In the genomic region with DNA sequence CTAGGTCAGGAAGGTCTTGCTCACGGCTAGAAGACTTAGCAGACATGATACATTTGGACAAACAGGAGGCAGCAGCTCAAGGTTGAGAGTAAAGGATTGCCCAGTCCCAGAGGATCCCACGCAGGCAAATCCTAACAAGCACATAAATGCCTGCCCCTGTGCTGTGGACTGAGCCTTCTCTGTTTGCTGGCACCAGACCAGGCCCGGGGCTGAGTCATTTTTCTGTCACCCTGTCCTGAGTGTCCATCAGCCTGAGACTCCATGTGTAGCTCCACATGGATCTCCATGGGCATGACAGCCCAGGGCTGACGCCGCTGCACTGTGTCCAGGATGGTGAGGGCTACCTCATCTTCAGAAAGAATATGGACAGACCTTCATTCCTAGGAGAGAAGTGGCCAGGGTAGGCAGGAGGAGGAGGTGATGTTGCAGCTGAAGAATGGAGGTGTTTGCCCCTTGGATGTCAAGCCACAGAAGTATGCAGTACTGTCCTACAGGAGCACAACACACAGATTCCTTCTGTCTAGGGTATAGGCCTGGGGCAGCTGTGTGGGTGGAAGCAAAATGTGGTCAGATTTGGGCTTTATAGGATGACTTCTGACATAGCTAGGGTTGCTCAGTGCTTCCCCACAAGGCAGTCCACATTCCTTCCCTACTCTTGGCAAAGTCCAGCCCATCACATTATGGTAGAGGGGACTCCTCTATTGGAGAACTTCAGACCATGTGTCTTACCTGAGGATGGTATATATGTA, we compare ENCODE assay signal across 20 mouse cellular contexts. TPM values are rescaled to one million over a fixed set of nuclear protein-coding genes. Genes with fewer than 3 reads are reported as not detected.
DNase-seq lines count a peak whose midpoint lies in the region; ATAC-seq and TF ChIP-seq lines count a peak whose summit lies in the region.
"Had no signal": no experiment of that assay in that cellular context is flagged by ENCODE, and none has a peak within 500 bp of the region (broad histone marks: within the 10 kb centered on the region; RNA-seq: fewer than 3 reads in every experiment).

No protein-coding gene starts in this region.

- ATAC-seq in cerebellum, adult (ENCODE audit: insufficient number of reproducible peaks, low FRiP score, low TSS enrichment), result no peak
- ATAC-seq in hindbrain, postnatal 0 days, result no peak
- ATAC-seq: forebrain, embryonic 15.5 days; midbrain, embryonic 16.5 days had no signal

- TF ChIP-seq POLR2A in thymus, adult 2 months (IDR thresholded peaks at IDR 0.05; ENCODE audit: control insufficient read depth, extremely low read depth, insufficient read depth, low read length, poor library complexity), result no peak

- H3K27ac ChIP-seq in hindbrain, postnatal 0 days, result no peak overlapping the region
- no peak overlapping the region for H3K27ac ChIP-seq in thymus, adult 2 months (ENCODE audit: control insufficient read depth, insufficient read depth, low read length)
- H3K27ac ChIP-seq: embryonic facial prominence, embryonic 13.5 days; forebrain, embryonic 15.5 days; heart, embryonic 15.5 days; limb, embryonic 10.5 days had no signal

- H3K9me3 ChIP-seq in hindbrain, postnatal 0 days (ENCODE audit: low read length), result no peaks in the 10 kb centered on the region
- H3K9me3 ChIP-seq: embryonic facial prominence, embryonic 13.5 days; forebrain, embryonic 15.5 days; heart, embryonic 15.5 days; limb, embryonic 10.5 days had no signal

- no peak overlapping the region for H3K4me3 ChIP-seq in hindbrain, postnatal 0 days (ENCODE audit: low read length)
- no peak overlapping the region for H3K4me3 ChIP-seq in thymus, adult 2 months (ENCODE audit: control insufficient read depth, insufficient read depth, low read length)
- H3K4me3 ChIP-seq: embryonic facial prominence, embryonic 13.5 days; forebrain, embryonic 15.5 days; heart, embryonic 15.5 days; limb, embryonic 10.5 days had no signal

- peak; percentile 56 to 75 for DNase-seq in cerebellum, postnatal 25 days
- peak; percentile 48 for DNase-seq in 3134 (ENCODE audit: extremely low read depth, insufficient read length, low spot score)
- peak; percentile 41 for DNase-seq in adipocyte (ENCODE audit: low spot score)
- peak; percentile 86 to 88 for DNase-seq in adrenal gland, postnatal 36 days
- DNase-seq in hindbrain, postnatal 0 days (ENCODE audit: low spot score), result no peak
- no peak for DNase-seq in thymus, adult 2 months
- DNase-seq: gastrocnemius, postnatal 36 days; heart, postnatal 4 days; kidney, adult 11 months; lung, embryonic 14.5 days; thymus, postnatal 4 days had no signal

- no peak overlapping the region for H3K4me2 ChIP-seq in hindbrain, postnatal 0 days (ENCODE audit: low read depth, low read length)
- H3K4me2 ChIP-seq: embryonic facial prominence, embryonic 13.5 days; forebrain, embryonic 15.5 days; heart, embryonic 15.5 days; lung, embryonic 14.5 days had no signal

- H3K9ac ChIP-seq in hindbrain, postnatal 0 days (replicated peaks; ENCODE audit: low read length), result no peak overlapping the region
- H3K9ac ChIP-seq: embryonic facial prominence, embryonic 13.5 days; forebrain, embryonic 15.5 days; heart, embryonic 15.5 days; lung, embryonic 14.5 days had no signal

- 85% methylated on average over 5 of the region's 5 CpGs for WGBS in hindbrain, postnatal 0 days
- 96% methylated on average over 5 of the region's 5 CpGs for WGBS in thymus, adult 2 months

- H3K4me1 ChIP-seq in hindbrain, postnatal 0 days (ENCODE audit: insufficient read depth, low read length), result peaks cover 13% of the 10 kb centered on the region
- H3K4me1 ChIP-seq in thymus, adult 2 months (replicated peaks; ENCODE audit: control insufficient read depth, insufficient read depth, low read length), result peaks cover 75% of the 10 kb centered on the region

- TF ChIP-seq CTCF in hindbrain, postnatal 0 days (IDR thresholded peaks at IDR 0.05; ENCODE audit: low read depth), result no peak
- no peak for TF ChIP-seq CTCF in thymus, adult 2 months (IDR thresholded peaks at IDR 0.05; ENCODE audit: borderline replicate concordance, control insufficient read depth, extremely low read depth, insufficient read depth, low read length, poor library complexity)

- H3K27me3 ChIP-seq in hindbrain, postnatal 0 days (ENCODE audit: insufficient read depth, low read length), result no peaks in the 10 kb centered on the region
- H3K27me3 ChIP-seq in thymus, adult 2 months (ENCODE audit: control insufficient read depth, insufficient read depth, low read length), result no peaks in the 10 kb centered on the region
- H3K27me3 ChIP-seq: embryonic facial prominence, embryonic 13.5 days; forebrain, embryonic 15.5 days; heart, embryonic 15.5 days had no signal

- H3K36me3 ChIP-seq in hindbrain, postnatal 0 days (ENCODE audit: insufficient read depth, low read length), result no peaks in the 10 kb centered on the region
- H3K36me3 ChIP-seq in thymus, adult 2 months (ENCODE audit: control insufficient read depth, insufficient read depth, low read length), result no peaks in the 10 kb centered on the region
- H3K36me3 ChIP-seq: forebrain, embryonic 15.5 days; heart, embryonic 15.5 days; limb, embryonic 10.5 days had no signal

RNA-seq across cellular contexts. Expression of gene Camk1g, which starts 27.7 kb away (rescaled TPM):
- under 1 TPM; 0.26 TPM for total RNA-seq in adrenal gland, postnatal 36 days (2021)
- 32.9 and 34.6 TPM in 2 replicates for total RNA-seq in hindbrain, postnatal 0 days (2014; rRNA removed)
- 30.9 and 35.1 TPM in 2 replicates for polyA plus RNA-seq in hindbrain, postnatal 0 days (2015; fragmentation: Nextera tagmentation; extraction: Ambion mirVana)
- 2.9 and 3.4 TPM in 2 replicates for polyA plus RNA-seq in thymus, adult 2 months (2012; rRNA removed)
- total RNA-seq: liver, adult 2 months; megakaryocyte-erythroid progenitor cell, adult 5-6 weeks; neutrophil, adult 5-6 weeks had no signal
- polyA plus RNA-seq: liver, adult 2 months had no signal

Comparison
In these comparisons a context has a peak if more than half of its experiments do, and no peak if none do; other contexts are left out.
1. DNase-seq: peak in cerebellum, postnatal 25 days (2 of 2), 3134 (single experiment), adipocyte (single experiment) and adrenal gland, postnatal 36 days (2 of 2); none in hindbrain, postnatal 0 days (single experiment) and thymus, adult 2 months (single experiment).
2. RNA of gene Camk1g, which starts 27.7 kb away (total RNA-seq): 32.9 to 34.6 TPM in hindbrain, postnatal 0 days; 0.26 TPM in adrenal gland, postnatal 36 days; every median in the first group is over 10 times any median in the second.